Mouse (Mus musculus): ENCODE results near the gene Atg4d.
"Not testable (repeated sequence)": the region's sequence is repeated elsewhere in the genome, so short reads cannot be mapped to it uniquely, and the experiment has no call there.

The Atg4d gene

DNA sequence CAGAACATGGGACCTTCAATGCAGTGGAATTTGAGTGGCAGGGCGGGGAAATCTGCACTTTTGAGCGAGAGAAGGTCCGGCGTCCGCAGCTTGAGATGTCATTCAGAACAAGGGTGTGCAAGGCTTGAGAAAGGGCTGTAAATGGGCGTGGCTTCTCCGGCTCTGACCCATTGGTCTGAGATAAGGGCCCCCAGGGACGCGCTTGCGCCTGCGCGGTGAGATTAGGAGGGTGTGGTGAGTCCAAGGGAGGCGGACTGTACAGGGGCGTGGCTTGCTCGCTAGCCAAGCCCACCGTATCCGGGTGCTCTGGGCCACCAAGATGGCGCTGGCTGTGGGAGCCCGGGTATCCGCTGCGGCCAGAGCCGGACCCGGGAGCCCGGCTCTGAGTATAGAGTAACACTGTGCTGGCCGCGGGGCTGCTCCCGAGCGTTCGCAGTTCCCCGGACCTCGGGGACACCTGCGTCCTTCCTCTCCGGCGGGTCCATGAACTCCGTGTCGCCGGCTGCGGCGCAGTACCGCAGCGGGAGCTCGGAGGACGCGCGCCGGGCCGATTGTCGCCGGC is at the start of gene Atg4d:
Gene Atg4d, plus strand, starts transcription at position 294 of the 562 bp plus-strand sequence.
- DNase-seq (ENCODE audit: low spot score in 2 of 2), result peak; percentile 99

DNA sequence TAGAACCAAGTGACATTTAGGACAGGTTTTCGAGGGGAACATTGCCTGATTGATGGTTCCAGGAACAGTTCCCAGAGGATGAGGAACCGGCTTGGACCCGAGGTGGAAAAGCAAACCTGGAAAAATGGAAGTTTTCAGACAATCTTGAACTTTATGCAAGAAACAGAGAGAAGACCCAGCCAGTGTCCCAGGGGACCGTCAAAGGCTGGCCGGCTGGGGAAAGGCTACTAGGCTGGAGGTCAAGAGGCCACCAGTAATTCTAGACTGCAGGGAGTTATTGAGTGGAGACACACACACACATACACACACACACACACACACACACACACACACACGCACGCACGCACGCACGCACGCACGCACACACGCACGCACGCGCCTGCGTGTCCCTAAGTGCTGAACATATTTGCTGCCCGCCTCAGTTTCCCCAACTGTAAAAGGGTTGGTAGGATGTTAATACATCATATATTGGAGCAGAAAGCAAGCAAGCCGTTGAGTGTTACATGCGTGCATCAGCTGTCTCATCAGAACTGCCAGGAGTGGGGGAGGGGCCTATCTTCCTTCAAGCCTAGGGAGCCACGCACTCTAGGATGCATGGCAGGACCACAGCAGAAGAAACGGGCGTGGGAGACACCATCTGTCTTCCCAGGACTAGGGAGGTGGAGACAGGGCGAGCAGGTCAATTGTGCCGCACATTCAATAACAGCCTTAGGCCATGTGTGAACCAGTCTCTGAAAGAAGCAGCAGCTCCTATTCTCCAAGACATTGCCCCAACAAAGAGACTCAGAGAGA is 48.8 kb upstream of the Atg4d start:
- DNase-seq (ENCODE audit: low spot score in 2 of 2), result no peak

DNA sequence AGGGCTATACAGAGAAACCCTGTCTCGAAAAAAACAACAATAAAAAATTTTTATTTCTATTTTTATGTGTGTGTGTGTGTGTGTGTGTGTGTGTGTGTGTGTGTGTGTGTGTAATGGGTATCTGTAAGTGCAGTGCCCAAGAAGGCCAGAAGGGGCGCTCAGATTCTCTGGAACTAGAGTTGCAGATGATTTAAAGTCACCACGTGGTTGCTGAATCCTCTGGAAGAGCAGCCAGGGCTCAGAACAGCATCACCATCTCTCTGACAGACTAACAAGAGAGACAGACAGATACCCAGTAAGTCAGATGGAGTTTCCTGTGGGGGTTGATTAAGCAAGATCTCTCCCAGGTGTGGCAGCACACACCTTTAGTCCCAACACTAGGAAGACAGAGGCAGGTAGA is 45.3 kb upstream of the Atg4d start:
- DNase-seq (ENCODE audit: low spot score in 2 of 2), result no peak

DNA sequence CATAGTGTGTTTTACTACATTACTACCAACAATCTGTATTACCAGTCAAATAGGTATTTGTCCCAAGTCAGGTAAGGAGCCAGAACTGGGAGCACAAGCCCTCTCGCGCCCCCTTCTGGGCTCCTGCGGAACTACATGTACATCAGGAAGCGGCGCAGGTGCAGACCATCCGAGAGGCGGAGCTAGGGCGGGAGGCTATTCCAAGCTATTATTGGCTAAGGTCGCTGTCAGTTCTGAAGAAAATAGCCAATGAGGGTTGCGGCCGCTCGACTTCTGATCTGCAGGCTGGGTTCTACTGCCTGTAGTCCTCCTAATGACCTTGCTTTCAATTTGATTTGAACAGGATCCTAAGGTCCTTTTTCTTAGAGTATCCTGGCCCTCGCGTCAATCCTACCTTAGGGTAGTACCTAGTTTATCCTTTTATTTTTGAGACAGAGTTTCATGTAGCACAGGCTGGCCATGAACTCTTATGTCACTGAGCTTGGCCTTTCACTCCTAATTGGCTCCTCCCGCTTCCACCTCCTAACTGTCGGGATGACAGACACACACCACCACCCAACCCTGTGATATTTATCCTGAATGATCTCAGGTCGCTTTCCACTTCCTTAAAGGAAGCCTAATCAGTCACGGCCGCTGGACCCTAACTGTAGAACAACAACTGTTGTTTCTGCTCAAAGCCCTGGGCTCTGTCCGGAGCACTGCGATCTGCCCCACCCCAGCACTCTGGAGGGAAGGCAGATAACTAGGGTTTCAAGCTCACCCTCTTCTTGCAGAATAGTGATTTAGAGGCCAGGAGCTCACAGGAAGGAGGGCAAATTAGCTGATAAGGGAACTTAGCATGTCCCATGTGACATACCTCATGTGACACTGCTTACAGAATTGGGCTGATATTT is 44.4 kb upstream of the Atg4d start:
- peak; percentile 92 to 93 for DNase-seq (ENCODE audit: low spot score in 2 of 2)

DNA sequence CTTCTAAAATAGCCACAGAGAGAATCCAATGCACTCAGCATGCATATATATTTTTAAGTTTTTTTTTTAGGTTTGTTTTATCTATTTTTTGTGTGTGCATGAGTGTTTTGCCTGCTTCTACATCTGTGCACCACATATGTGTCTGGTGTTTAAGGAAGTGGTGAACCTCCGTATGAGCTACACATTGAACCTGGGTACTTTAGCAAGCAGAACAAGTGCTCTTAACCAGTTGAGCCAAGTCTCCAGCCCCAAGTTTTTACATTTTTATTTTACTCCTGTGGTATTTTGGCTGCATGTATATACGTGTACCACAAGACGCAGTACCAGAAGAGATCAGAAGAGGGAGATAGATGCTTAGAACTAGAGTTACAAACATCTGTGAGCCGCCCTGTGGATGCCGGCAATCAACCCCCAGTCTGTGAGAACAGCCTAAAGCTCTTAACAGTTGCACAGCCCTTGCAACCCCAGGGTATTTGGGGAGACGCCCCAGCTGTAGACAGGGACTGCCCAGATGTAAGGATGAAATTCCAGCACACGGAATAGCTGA is 43.6 kb upstream of the Atg4d start:
- no peak for DNase-seq (ENCODE audit: low spot score in 2 of 2)

DNA sequence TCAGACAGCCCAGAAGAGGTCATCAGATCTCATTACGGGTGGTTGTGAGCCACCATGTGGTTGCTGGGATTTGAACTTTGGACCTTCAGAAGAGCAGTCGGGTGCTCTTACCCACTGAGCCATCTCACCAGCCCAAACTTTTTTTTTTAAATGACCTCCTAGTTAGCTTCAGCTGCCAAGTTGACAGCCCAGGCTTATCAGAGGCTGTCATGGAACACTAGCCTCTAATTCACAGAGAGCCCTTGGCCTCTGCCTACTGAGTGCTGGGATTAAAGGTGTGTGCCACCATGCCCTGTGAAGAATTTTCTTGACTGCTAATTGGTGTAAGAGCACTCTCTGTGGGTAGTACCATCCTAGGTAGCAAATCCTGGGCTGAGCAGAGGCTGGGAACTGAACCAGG is 41.6 kb upstream of the Atg4d start:
- not testable (repeated sequence) for DNase-seq (ENCODE audit: low spot score in 2 of 2)

DNA sequence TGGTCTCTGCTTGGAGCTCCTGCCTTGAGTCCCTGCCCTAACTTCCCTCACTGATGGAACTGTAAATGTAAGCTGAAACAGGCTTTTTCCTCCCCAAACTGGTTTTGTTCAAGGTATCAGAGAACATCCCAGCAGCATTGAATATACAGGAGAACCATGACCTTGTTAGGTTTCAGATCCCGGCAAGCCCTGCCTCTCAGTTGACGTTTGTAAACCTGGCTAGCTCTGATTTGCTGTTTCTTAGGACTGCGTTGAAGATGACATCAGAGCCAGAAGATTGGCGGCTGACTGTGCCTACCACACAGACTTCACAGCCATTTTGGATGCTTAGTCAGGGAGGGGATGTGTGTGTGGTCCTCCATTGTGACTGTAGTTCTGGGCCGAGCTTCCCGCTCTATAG is 41.2 kb upstream of the Atg4d start:
- no peak for DNase-seq (ENCODE audit: low spot score in 2 of 2)

DNA sequence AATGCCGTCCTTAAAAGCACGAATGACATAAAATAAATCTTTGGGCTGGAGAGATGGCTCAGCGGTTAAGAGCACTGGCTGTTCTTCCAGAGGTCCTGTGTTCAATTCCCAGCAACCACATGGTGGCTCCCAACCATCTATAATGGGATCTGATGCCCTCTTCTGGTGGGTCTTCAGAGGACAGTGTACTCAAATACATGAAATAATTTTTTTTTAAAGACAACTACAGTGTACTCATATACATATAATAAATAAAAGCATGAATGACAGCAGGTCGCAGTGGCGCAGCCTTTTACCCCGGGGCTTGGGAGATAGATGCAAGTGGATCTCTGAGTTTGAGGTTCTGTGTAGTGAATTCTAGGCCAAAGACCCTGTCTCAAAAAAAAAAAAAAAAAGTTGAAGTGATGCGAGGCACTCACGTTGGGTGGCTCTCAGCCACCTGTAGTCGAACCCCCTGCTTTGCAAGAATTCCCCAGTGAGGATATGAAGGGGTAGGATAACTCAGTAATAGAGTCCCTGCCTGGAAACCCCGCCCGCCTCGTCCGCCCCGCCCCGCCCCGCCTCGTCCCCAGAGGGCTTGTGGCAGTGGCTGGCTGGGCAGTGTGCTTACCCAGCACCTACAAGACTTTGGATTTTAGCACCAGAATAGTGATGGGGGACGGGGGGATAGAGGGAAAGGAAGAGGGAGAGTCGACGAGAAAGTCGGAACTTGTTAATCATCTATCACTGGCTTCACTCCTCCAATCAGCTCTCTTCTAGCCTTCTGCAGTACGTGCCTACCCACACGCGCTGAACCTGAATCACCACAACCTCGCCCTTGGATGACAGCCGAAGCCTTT is 40.3 kb upstream of the Atg4d start:
- no peak for DNase-seq (ENCODE audit: low spot score in 2 of 2)

DNA sequence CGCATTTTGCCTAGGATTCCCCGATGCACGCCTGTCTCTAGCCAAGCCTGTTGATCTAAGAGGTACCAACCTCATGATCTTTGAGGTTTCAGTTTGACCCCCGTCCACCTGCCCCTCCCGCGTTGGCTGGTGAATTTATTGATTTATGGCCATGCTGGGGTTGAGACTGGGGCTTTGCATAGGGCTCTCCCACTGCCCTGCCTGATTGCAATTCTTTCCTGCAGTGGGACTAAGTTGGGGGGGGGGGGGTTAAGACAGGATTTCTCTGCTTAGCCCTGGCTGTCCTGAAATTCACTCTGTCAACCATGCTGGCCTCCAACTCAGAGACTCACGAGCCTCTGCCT is 39.7 kb upstream of the Atg4d start:
- no peak for DNase-seq (ENCODE audit: low spot score in 2 of 2)

DNA sequence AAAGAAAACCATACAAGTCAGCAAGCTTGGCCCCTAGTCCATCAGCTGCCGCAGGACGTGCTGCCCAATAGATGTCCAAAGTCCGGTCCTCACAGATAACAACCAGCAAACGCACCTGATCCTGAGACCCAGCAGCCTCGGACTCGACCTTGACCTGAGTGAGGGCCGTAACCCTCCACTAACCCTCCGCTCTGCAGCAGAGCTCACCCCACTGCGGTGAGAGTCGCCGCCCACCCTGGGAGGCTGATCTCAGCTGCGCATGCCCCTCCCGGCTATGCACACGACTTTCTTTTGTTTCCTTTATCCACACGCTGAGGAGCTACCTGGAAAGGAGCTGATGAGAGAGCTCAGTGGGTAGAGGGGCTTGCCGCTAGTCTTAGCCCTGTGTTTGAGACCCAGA is 37.8 kb upstream of the Atg4d start:
- DNase-seq (ENCODE audit: low spot score in 2 of 2), result no peak

DNA sequence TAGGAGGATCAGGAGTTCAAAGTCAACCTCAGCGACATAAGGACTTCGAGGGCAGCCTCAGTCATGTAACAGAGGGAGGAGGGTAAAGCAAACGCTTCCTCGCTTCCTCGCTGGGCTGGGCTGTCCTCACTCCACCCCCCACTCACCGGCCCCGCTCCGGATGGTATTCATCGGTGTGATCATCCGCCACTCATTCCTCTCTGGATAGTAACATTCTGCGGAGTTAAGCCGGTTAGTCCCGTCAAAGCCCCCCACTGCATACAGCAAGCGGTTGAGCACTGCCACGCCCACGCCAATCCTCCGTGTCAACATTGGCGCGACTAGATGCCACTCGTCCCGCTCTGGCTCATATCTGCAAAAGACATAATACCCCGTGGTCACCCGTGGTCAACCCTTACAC is 33.5 kb upstream of the Atg4d start:
- no peak for DNase-seq (ENCODE audit: low spot score in 2 of 2)

DNA sequence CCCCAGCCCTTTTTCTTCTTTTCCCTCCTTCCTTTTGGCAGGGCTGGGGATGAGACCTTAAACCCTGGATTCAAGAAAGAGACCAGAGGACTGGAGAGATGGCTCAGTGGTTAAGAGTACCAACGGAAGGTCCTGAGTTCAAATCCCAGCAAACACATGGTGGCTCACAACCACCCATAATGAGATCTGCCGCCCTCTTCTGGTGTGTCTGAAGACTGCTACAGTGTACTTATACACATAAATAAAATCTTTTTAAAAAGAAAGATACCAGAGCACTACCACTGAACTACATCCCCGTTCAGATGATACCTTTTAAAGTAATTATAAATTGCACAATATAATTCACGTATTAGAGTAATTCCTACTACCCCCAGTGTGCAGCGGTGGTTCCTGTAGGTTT is 32.2 kb upstream of the Atg4d start:
- DNase-seq (ENCODE audit: low spot score in 2 of 2), result no peak

DNA sequence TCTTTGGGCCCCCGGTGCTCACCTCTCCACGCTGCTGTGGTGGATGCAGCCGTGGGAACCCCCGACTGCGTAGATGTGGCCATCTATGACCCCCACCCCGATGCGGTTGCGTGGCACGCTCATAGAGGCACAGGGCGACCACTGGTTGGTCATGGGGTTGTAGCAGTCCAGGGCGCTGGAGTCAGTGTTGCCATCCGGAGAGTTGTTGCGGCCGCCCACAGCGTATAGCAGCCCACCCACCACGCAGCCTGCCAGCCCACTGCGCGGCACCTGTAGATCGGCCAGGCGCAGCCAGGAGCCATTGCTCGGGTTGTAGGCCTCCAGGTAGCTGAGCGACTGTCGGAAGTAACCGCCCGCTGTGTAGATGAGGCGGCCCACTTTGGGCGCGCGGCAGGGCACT is 31.7 kb upstream of the Atg4d start:
- no peak for DNase-seq (ENCODE audit: low spot score in 2 of 2)

DNA sequence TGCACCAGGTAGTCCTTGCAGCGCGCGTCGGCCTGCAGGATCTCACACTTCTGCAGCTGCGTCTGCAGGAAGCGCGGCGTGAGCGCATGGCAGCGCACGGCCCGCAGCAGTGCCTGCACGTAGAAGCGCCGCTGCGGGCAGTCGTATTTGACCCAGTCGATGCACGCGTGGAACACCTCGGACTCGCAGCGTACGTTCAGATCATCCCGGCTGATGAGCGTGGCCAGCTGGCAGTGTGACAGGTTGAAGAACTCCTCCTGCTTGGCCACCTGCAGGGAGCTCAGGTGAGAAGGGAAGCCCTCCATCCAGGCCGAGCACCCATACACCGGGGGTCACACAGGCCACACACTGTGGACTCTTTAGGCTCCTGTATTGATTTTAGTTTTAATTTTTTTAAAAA is 31.3 kb upstream of the Atg4d start:
- no peak for DNase-seq (ENCODE audit: low spot score in 2 of 2)

DNA sequence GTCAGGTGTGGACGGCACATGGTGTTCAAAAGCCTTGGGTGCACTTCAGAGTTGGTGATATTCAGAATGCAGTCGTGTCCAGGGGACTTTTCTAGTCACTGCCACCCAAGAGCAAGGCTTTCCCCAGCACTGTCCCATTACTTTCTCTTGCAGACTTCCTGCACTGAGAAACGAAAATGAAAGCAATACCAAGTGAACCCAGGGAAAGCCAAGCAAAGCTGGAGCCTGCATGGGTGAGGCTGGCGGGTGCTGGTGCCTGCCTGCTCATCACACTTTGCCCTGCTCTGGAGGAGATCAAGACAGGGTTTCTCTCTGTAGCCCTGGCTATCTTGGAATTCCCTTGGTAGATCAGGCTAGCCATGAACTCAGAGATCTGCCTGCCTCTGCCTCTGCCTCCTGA is 29.8 kb upstream of the Atg4d start:
- no peak for DNase-seq (ENCODE audit: low spot score in 2 of 2)

DNA sequence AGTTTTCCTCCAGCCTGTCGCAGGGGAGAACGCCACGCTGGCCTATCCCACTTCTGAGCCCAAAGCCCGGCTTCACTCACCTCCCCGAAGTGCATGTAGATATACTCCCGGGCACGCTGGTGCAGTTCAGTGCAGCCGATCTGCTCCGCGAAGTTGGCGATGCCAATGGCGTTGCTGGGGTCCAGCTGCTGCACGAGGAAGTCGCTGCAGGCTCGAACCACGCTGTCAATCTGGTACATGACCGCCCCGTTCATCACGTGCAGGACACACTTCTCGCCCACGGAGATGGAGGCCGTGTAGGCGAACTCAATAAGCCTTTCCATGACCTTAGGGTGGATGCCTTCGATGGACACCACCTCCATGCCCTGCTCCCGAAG is 28.1 kb upstream of the Atg4d start:
- no peak for DNase-seq (ENCODE audit: low spot score in 2 of 2)

DNA sequence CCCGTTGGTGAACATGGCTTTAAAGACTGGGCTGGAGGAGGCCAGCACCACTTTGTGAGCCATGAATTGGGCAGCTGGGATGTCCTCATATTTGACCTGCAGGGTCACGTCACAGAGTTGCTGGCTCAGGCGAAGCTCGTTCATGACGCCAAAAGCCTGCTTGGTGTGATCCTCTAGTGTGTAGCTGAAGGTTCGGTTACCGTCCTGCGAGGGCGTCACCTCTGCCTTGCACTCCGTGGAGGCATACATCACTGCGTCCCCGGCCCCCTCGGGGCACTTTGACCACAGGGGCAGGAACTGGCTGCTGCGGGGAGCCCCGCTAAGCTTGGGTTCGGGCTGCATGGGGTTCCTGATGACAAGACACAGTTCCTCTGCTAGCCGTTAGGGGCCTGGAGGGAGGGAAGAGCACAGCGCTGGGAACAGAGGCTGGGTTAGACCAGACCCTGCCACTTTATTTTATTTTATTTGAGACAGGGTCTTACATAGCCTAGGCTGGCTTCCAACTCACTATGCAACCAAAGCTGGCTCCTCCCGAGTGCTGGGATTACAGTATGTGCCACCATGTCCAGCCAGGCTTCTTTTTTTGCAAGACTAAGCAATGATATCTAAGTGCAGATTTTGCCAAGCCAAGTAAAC is 27.6 kb upstream of the Atg4d start:
- peak; percentile 42 to 52 for DNase-seq (ENCODE audit: low spot score in 2 of 2)

DNA sequence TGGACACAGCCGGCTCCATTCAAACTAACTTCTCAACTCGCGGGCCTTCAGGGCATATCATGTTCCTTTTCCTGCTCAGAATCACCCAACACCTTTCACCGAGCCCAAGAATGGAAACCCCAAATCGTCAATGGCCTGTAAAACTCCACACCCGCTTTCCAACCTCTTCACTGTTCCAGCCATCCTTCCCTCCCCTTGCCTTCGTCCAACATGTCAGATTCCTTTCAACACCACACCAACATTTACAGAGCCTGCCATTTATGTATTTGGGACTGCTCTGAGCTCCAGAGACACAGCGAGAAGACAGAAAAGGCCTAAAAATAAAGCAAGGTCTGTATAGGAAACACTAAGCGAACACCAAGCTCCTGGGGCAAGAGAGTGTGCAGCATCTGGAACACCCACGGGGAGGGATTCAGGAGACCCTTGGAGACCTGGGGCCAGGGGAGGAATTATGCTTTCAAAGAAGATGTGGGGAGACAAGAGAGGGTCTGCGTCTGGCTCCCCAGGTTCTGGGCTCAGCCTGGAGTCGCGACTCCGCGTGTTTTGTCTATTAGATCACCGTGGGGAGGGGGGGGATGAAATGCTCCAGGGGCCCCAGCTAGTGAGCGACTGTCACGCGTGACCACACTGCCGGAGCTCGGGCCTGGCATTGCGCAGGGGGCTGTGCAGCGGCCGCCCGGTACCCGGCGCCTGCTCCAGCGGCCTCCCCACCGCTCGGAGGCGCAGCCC is 26.9 kb upstream of the Atg4d start:
- no peak for DNase-seq (ENCODE audit: low spot score in 2 of 2)

DNA sequence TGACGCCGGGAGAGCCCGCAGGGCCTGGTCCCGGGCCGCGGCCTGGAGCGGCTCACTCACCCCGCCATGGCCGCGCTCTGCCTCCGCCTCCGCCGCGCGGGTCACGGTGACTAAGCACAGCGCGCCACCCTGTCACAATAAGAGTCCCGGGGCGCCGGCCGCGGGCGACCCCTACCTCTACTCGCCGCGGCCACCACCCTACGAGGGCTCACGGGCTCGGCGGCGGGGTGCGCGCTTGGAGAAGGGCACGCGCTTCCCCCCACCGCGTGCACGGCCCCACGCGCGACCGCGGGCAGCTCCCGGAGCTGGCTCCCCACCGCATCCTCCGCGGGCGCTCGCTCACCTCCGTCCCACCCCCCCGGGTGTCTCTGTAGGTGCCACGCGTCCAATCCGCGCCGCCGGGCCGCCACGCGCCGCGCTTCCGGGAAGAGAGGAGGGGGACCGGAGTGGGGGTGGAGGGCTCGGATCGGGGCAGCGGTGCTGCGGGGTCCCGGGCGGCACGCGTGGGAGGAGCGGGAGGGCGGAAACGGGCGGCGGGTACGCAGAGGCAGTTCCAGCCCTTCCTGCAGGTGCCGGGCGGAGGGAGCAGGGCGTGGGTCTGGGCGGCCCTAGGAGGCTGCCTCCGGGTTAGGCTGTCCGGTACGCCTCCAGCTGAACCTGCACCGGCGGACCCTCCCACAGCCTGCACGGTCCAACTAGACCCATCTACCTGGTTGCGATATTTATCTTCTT is 26.2 kb upstream of the Atg4d start, which contains the start of gene Keap1:
Gene Keap1, minus strand, starts transcription at position 629 of the 732 bp plus-strand sequence.
- DNase-seq (ENCODE audit: low spot score in 2 of 2), result peak; percentile 75 to 84

DNA sequence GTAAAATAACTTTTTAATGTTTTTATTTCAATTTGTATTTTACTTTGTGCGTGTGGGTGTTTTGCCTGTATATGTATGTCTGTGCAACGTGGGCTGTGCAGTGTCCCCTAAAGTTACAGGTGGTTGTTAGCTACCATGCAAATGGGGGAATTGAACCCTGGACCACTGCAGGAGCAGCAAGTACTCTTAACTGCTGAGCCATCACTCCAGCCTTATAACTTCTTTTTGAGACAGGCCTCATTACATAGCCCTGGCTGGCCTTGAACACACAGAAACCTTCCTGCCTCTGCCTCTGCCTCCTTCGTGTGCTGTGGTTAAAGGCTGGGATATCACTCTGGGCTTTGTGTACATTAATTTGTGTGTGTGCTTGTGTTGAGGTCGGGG is 25.6 kb upstream of the Atg4d start:
- DNase-seq (ENCODE audit: low spot score in 2 of 2), result no peak

All from spleen, postnatal 14 days (tissue).